Mouse (Mus musculus) mesoderm, embryonic 11.5 days (tissue): ENCODE results near the gene Cnpy1.

Experiments
- DNase-seq: peaks from one replicate; pipeline ENCODE4 v3.0.0-alpha.2; 2012; ENCODE audit warnings: low read depth, low spot score

Gene Cnpy1

GRCm38 (mm10) chr5:28245574-28245973 is at the start of gene Cnpy1:
Cnpy1 (minus strand) TSS chr5:28245806.
- no peak for DNase-seq

- DNase-seq: peak; percentile 80
Observed at GRCm38 (mm10) chr5:28293990-28294389, 48.4 kb upstream of the Cnpy1 start.

GRCm38 (mm10) chr5:28292281-28292680 is 46.7 kb upstream of the Cnpy1 start:
- peak; percentile 3 for DNase-seq

- DNase-seq: no peak
Observed at GRCm38 (mm10) chr5:28291118-28291850, 45.7 kb upstream of the Cnpy1 start.

GRCm38 (mm10) chr5:28290630-28291029 is 45.0 kb upstream of the Cnpy1 start:
- DNase-seq: no peak

- DNase-seq: no peak
Observed at GRCm38 (mm10) chr5:28289111-28289510, 43.5 kb upstream of the Cnpy1 start.

- no peak for DNase-seq
Observed at GRCm38 (mm10) chr5:28277279-28277678, 31.7 kb upstream of the Cnpy1 start.

- DNase-seq: no peak
Observed at GRCm38 (mm10) chr5:28272836-28273235, 27.2 kb upstream of the Cnpy1 start.

- no peak for DNase-seq
Observed at GRCm38 (mm10) chr5:28269469-28269991, 23.9 kb upstream of the Cnpy1 start.

GRCm38 (mm10) chr5:28267576-28267975 is 22.0 kb upstream of the Cnpy1 start:
- DNase-seq: no peak

- no peak for DNase-seq
Observed at GRCm38 (mm10) chr5:28265653-28266052, 20.0 kb upstream of the Cnpy1 start.

GRCm38 (mm10) chr5:28263852-28264251 is 18.2 kb upstream of the Cnpy1 start:
- DNase-seq: no peak

- DNase-seq: no peak
Observed at GRCm38 (mm10) chr5:28262070-28262469, 16.5 kb upstream of the Cnpy1 start.

- no peak for DNase-seq
Observed at GRCm38 (mm10) chr5:28259939-28260338, 14.3 kb upstream of the Cnpy1 start.

- no peak for DNase-seq
Observed at GRCm38 (mm10) chr5:28259385-28259784, 13.8 kb upstream of the Cnpy1 start.

- no peak for DNase-seq
Observed at GRCm38 (mm10) chr5:28257816-28258215, 12.2 kb upstream of the Cnpy1 start.

- DNase-seq: no peak
Observed at GRCm38 (mm10) chr5:28252999-28253398, 7.4 kb upstream of the Cnpy1 start.

- no peak for DNase-seq
Observed at GRCm38 (mm10) chr5:28252260-28252659, 6.7 kb upstream of the Cnpy1 start.

GRCm38 (mm10) chr5:28251211-28251764 is 5.7 kb upstream of the Cnpy1 start:
- no peak for DNase-seq

- DNase-seq: no peak
Observed at GRCm38 (mm10) chr5:28250479-28250878, 4.9 kb upstream of the Cnpy1 start.

- no peak for DNase-seq
Observed at GRCm38 (mm10) chr5:28245121-28245520, 485 bp downstream of the Cnpy1 start.

- DNase-seq: no peak
Observed at GRCm38 (mm10) chr5:28243501-28244177, 2.0 kb downstream of the Cnpy1 start.

GRCm38 (mm10) chr5:28241423-28241822 is 4.2 kb downstream of the Cnpy1 start:
- no peak for DNase-seq
